Mouse (Mus musculus) large intestine, adult 2 months (tissue): ENCODE measurements at regions not wholly inside any gene's neighbourhood (a gene's known extent, or its start where the extent isn't known, plus 50 kb on each side); places are given as distances from the start of the nearest gene placed in this dataset.

ENCODE experiments used
- DNase-seq: peaks from one replicate; pipeline ENCODE4 v3.0.0-alpha.2; 2012; ENCODE audit warnings: low read depth, low spot score
- WGBS: fragments of 180-500 bp; shearing (Covaris S2); methylation state at CpG from one replicate; pipeline ENCODE4 v1.1.7; 2018; 5-methylcytosine and 5-hydroxymethylcytosine counted together

DNA sequence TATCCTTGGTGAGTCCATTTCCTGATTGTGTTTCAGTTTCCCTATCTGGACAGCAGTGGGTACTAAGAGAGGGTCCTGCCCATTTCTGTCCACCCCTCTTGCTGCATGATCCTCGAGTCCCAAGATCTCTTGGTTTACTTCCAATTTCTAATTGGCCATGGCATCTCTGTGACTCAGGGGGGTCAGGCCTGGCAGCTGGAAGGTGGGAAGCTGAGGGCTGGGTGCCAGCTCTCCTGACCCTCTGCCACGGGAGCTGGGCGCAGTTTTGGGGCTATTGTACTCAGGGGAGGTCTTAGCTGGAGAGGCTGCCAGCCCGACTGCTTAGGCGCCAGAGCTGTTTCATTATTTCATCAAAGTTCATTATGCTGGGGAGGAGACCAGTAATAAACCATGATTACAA lies 169.7 kb upstream of the Msx2 start:
- 76% methylated on average over 5 of the region's 5 CpGs for WGBS
- DNase-seq, result no peak

DNA sequence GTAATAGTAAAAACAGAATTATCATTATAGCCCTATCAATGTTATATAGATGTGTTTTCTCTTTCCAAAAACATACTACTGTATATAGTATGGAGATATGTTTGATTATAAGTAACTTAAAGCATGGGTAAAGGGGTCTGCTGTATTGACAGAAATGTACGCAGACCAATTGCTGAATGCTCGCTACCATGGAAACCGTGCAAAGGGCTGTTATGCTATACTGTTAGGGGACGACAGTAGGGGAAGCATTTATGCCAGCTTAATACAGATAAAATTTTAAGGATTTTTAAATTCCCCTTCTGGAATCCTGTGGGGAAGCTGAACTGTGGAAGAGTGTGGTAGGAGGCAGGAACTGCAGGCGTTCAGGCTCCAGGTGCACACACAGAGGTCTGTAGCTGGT lies 166.7 kb upstream of the Msx2 start:
- no peak for DNase-seq
- 72% methylated on average over 5 of the region's 5 CpGs for WGBS

DNA sequence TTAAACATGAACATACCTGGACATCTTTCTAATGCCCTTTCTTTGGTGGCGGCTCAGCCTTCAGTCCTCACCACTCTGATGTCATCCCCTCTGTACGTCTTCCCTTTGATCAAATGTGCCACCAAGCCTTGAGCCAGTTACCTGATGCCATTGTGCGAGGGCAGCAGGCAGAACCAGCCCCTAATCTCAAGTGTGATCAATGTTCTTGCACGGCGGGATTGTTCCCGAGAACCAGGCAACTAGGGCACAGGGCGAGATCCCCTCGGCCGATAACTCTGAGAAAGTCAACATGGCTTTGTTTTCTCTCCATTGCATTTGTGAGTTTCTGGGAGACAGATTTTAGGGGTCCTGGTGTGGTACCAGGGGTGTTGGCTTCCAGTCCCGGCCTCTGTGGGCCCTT lies 166.2 kb upstream of the Msx2 start:
- DNase-seq, result no peak
- 46% methylated on average over 10 of the region's 10 CpGs for WGBS

DNA sequence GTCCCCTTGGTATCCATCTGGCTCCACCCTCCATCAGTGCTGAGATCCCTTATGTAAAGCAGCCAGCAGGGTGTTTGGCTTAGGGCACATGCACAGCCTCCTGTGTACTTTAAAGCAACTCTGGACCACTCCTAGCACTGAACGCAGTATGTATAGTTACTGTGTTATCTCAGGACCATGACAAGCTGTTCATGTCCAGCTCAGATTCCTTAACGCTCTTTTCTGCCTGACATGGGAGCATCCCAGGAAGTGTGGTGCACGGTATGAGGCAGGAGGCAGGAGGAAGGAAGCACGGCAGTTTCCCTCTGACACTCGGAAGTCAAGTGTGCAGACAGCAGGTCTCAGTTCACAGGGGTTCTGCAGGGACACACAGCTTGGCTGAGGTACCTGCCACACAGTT lies 163.1 kb upstream of the Msx2 start:
- 64% methylated on average over 5 of the region's 5 CpGs for WGBS
- no peak for DNase-seq

DNA sequence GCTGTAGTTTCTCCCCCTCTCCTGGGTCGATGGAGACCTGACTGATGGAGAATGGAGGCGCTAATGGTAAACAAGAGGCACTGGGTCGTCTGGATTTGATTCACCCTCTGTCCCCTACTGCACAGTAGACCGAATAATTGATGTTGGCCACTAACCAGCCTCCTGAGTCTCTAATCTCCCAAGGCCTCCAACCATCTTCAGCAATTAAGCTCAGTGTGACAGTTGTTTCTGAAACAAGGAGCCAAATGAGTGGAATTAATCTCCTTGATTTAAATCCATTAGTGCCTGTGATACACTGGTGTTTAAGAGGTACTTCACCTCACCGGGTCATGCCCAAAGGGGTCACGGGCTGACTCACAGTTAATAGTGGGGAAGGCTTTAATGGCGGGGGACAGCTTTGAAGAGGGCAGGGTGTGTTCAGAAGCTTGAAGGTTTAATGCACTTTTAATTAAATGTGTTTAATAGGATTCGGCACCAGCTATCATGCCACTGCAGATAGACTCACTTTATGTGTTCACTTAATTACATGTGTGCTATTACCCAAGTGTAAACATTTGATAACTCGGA lies 161.8 kb upstream of the Msx2 start:
- WGBS, result 54% methylated on average over 9 of the region's 9 CpGs
- no peak for DNase-seq

DNA sequence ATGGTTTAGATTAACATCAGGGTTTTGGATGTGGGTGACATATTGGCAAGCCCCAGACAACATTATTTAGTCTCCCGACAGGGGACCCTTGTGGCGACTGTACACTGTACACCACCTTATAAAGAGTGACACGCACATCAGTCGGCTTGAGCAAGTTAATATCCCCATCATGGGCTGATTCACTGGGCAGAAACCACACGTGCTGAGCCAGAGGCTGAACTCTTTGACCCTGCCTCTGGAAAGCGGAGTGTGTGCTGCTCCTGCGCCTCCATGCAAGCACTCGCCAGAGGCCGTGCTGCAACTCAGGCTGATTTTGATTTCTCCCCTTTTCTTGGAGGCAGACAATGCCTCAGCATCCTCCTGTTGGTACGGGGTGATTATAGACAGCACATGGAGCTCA lies 125.2 kb upstream of the Msx2 start:
- no peak for DNase-seq
- WGBS, result 74% methylated on average over 10 of the region's 10 CpGs

DNA sequence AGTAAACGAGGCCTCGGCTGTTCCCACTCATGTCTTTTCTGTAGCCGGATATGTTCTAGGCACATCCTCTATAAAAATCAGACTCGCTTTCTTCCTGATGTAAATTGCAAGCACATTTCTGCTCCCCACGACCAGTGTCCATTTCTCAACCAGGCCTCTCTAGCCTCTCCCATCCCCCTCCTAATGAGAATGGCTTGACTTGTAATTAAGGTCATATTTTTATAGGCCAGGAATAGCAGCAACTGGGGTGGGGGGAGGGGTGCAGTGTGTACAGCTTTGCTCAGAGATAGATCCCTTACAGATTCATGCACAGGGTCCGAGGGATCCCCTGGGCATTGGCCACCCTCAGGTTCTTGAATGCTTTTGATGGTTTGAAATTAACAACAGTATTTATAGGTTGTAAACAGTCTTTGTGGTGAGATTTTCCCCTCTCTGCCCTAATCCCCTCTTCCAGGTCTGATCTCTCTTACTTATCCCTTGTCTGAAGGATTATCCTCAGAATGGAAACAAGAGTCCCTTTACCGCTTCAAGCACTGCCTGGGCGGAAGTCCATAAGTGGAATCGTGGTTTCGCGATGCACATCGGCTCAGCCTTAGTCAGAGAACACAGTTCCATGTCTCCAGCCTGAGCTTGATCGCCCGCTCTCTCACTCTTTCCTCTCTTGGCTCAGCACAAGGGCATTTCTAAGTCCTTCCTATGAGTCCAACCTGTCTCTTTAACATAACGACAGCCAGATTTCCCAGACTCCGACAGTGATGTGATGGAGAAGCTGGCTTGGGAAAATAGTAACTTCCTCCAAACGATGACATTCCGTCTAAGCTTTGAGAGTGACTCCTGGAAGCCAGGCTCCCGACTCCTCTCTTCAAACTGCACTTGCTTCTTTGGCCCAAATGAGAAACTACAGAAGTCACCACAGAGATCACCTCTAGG lies 124.3 kb upstream of the Msx2 start:
- 78% methylated on average over 19 of the region's 19 CpGs for WGBS
- no peak for DNase-seq

DNA sequence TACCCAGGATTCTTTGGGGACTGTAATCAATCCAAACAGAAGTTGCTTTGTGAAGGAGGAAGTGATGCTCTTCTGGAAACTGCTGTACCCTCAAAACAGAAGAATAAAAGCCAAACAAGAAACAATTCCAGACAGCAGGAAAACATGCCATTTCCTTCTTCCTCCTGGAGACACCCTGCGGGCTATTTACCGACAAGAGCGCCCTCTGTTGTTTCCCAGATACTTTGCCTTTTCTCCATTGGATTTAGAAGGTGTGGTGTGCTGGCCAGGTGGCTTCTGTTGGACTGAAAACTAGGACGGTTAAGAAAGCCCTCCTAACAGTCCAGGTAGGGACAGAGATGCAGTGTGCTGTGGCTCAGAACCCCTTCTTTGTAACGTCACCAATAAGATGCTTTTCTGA lies 119.9 kb upstream of the Msx2 start:
- no peak for DNase-seq
- WGBS, result 19% methylated on average over 5 of the region's 5 CpGs

DNA sequence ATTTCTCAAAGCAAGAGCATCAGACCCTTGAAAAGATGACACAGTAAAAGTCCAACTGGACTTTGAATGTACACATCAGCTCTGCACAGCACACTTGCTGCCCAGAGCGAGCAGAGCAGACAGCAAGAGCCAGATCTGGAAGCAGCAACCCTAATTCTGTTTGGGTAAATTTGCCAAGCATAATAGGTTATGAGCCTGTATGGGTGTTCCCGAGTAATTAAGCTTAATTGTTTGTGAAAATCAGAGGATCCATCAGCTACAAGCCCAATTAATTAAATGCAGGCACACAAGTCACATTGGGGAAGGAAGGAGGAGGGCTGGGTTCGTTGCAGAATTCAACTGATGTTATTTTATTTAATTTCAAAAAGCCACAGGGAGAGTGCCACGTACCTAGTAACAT lies 113.9 kb upstream of the Msx2 start:
- 63% methylated on average over 4 of the region's 4 CpGs for WGBS
- no peak for DNase-seq

DNA sequence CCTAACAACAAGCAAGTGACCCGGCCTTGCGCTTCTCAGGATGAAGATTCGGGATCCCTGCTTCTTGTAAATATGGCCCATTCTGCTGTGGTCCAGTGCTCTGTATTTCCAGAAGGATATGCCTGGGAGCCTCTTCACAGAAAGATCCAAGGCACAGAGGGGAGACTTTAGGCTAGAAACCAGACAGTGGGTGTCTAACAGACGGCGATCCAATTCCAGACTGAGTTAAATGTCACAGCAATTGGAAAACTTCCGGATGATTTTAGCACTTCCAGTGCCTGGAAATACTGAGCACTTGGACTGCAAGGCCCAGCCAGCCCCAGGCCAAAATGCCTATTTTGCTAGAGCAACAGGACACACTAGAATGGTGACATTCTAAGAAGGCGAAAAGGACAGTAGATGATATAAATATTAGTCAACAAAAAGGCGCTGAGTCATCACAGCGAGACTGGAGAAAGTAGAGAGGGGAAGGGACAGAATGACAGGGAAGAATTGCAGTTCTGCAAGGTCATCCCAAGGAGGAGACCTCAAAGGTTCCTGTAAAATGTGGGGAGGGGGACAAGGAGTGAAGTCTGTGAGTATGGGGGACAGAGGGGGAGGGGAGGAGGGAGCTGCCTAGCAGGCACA lies 111.7 kb upstream of the Msx2 start:
- DNase-seq, result no peak
- WGBS, result 70% methylated on average over 9 of the region's 9 CpGs

DNA sequence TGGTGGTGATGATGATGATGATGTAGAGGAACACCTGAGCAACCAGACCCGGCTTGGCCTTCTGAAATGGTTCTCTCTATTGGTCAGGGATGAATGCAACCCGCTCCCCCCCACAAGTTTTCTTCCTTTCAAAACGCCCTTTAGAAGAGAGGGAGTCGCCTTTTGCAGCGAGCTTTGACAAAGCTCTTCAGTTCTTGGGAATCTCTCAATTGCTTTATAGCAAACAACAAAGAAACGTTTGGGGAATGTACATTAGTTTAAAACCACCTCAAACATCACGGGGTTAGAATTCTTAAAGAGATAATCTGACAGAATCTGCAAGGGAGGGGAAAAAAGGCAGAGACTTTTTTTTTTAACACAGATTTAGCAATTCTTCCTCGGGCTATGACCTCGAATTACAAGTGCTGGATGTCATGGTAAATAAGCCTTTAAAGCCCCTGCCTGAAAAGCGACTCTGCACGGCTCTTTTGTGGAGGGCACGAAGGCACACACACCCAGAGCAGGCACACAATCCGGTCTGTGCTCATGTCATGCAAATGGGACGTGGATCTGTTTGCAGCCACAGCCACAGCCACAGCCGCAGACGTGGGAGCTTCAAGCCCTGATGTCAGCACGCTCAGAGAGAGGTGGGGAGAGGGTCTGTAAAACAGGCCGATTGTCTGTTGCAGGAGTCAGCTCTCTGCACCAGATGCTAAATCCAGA lies 81.2 kb upstream of the Msx2 start:
- WGBS, result 24% methylated on average over 18 of the region's 18 CpGs
- DNase-seq, result no peak

DNA sequence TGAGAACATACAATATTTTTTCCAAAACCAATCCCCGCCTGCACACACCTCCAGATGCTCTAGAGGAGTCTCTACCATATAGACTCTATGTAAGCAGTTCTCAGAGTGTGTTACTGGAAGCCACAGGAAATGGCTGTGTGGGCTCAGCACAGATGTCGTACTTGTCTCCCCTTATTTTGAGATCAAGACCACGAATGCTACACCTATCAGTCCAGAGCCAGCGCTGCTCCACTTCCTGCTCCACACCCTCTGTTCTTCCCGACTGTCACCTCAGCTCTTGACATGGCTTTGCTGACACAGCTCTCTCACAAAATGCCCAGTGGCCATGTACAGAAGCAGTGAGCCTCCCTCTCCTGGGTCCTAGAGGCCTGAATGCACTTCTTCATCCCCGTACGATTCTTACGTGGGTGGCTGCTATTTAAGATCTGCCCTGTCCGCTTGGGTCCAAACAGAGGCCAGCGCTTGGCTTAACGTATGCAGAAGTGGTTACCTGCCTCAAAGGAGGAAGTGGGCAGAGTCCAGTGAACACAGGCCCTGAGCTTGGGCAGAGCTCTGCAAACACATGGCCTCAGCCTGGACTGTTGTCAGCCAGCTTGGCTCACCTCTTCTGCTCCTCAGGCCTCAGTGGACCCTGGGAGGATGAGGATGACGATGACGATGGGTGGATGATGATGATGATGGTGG lies 80.5 kb upstream of the Msx2 start:
- DNase-seq, result no peak
- WGBS, result 68% methylated on average over 13 of the region's 13 CpGs

DNA sequence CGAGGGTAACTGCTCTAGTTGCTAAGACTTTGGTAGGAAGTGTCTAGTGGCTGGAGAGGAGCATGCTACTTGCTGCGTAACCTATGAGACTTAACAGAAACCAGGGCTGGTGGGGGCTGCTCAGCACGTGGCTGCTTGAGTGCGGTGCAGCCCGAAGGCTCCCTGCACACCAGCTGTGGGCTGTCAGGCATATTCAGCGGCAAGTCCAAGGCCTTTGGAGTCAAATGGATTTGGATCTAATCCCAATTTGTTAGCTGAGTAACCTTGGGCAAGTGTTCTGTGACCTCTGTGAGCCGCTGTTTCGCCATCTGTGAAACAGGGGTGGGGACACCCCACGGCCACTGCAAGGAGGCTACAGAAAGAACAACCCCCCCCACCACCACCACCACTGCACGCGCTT lies 75.5 kb upstream of the Msx2 start:
- DNase-seq, result no peak
- 74% methylated on average over 11 of the region's 11 CpGs for WGBS

DNA sequence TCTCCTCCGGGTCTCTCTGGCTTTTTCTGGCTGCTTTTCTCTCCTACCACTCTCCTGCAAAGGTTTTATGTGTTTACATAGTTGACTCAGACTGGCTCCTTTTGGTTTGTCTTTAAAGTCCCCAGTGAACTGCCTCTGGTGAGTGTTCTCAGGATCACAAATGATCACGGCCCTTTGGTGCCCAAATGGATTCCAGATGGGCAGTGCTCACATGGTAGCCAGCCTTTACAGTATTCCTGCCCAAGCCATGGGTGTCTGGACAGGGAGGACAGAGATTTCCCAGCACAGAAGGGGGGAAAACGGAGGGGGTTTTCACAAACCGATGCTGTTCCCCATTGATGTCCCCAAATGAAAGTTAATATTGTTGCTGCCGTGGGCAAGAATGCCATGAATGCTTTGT lies 70.4 kb upstream of the Msx2 start:
- 36% methylated on average over 5 of the region's 5 CpGs for WGBS
- DNase-seq, result no peak

DNA sequence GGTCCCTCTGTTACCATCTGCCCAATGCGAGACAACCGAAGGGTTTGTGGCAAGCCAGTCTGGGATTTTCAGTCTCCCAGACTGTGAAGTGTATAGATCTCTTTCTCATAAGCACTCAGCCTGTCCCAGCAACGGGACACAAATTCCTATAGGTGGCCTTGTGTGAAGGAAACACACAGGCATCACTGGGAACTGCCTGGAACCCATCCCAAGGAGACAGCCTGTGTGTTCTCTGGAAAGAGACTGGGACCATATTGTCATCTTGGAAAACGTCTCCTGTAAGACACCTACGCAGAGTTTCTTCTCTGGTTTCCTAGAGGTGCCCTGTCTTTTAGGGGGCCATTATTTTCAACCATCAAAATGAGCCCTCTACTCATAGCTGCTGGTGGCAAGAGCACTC lies 66.9 kb upstream of the Msx2 start:
- 85% methylated on average over 5 of the region's 5 CpGs for WGBS

DNA sequence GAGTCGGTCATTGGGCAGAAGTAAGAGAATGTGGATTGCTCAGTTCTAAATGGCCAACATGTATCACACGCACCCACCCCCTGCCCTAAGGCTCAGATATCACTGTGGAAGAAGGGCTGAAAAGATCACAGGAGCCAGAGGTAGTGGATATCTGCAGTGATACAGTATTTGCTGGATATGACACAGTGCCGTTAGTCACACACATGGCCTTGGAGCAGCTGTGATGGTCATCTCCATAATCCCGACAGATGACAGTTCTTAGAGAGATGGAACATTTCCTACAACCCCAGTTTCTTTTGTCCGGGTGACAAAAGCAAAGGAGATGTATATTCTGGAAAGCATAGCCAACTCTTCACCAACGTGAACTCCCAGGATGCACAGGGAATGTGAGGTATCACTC lies 65.1 kb upstream of the Msx2 start:
- 88% methylated on average over 6 of the region's 6 CpGs for WGBS
- no peak for DNase-seq

More for the DNA sequence above, 66.9 kb upstream of the Msx2 start:
- no peak for DNase-seq

DNA sequence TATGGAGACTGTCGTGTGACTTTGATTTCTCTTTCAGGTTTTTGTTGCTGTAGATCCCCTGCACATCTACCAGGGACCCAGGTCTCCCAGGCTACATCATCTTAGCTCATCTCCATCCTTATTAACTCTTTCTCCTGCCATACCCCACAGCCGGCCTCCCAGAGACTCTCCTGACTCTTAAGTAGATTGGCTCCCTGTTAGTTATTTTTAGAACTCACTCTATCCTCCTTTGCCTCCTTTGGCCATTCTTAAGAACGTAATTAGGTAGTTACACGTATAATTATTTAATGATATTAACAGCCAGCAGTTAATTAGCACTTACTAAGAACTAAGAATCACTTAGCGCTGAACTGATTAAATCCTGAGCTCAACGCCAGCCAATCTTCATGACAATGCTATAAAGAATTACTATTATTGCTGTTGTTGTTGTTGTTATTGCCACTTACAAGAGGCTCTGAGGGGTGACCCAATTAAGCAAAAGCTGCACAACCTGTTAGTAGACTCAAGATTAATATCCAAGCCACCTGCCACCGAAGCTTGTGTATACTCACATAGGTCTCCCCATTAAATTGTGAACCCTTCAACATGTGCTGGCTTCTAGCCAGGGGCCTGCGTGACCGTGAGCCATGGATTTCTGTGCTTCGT lies 63.0 kb upstream of the Msx2 start:
- DNase-seq, result no peak
- WGBS, result 81% methylated on average over 10 of the region's 10 CpGs

DNA sequence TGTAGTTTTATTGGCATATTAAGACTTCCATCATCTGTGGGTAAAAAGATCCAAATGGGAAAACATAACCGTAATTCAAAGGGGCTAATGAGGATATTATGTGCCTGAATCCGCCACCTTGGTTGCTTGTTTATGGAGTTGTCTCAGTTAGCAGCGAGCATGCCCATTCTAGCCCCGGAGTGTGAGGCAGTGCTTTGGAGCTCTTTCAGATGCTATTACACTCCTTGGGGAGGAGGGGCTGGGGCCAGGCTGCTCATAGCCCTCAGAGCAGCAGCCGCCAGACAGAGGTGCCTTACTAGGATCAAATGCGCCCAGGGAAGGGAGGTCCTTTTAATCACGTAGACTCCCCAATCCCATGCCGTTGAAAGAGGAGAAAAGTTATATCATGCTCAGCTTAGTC lies 60.9 kb upstream of the Msx2 start:
- no peak for DNase-seq
- WGBS, result 33% methylated on average over 8 of the region's 8 CpGs

DNA sequence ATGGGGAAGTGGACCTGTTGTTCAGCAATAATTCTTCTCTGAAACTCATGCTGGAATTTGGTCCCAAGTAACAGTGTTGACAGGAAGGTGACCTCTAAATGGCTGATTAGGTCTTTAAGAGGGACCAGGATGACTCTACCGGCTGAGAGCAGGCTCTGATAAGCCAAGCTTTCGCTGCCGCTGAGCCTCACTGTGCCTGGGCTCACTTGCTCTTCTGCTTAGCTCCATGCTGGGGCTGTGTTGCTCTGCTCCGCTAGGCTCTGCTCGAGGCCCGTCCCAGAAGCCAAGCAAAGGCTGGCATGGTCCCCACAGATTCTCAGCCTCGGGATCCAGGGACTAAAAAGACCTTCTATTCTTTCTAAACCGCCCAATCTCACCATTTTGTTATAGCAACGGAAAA lies 54.0 kb upstream of the Msx2 start:
- WGBS, result 73% methylated on average over 9 of the region's 9 CpGs
- DNase-seq, result no peak
